Mouse (Mus musculus) cerebellum, adult 8-10 months (tissue): Measurements from ENCODE around the gene Klrb1b.
"Not testable (repeated sequence)": the region's sequence is repeated elsewhere in the genome, so short reads cannot be mapped to it uniquely, and the experiment has no call there.

Experiments used
- DNase-seq: peaks from one replicate; pipeline ENCODE4 v3.0.0; 2022

The Klrb1b gene

GRCm38 (mm10) chr6:128798772-128799143, 27.4 kb downstream of the Klrb1b start:
- DNase-seq: peak; percentile 80

DNA sequence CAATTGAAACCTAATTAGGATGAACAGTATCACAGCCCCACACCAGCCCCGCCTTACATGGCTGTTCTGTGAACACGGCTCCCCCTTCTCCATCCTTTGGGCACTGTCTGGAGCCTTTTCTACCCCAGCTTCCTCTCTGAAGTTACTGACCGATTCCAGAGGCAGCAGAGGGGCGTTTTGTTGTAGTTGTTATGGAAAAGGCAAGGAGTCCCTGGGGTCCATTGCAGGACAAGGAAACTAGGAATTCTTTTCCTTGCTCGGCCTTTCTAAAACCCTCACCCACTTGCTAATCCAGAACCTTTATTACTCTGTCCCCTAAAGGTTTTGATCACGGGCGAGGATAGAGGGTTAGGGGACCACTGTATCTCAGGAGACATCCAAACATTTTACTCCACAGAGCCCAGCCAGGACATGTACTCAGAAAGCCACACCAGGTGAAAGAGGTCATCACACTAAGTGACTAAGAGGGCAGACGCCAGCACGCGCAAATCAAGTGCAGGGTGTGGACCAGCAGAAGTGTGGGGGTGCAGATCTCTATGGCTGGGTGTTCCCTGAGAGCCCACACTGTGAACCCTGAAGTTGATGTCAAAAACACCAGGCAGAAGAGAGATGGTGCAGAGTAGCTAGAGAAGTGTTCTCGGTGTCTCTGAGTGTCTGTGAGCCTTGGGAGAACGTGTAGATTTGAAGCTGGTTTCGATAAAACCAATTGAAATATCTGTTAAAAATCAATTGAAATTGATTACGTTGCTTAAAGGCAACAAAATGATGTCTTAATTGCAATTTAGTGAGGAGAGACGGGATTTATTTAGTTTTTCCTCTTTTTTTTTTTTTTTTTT, 28.0 kb downstream of the Klrb1b start:
- no peak for DNase-seq

- DNase-seq: no peak
These were observed 28.8 kb downstream of the Klrb1b start for GRCm38 (mm10) chr6:128797185-128797905.

DNA sequence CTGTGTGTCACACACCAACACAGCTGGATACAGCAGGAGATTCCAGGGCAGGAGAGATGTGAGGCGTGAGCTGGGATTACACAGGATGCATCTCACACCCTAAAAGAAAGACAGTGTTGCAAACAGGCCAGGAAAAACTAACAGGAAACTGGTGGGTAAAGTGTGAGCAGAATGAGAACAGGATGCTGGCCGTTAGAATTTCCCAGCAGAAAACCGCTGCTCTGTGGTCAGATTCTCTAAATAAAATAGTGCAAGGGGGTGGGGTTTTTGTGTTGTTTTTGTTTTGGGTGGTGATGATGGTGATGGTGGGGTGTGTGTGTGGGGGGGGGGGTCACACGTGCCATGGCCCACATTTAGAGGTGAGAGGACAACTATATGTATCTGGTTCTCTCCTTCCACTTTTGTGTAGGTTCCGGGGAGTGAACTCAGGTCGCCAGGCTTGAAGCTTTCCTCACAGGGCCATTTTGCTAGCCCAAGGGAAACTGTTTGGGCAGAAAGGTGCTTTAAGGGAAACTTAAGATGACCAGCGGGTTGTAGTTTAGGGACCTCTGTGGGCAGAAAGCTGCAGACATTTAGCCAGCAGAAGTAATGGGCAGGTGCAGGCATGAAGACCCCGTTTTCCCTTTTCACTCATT, 29.7 kb downstream of the Klrb1b start:
- no peak for DNase-seq

GRCm38 (mm10) chr6:128793734-128794133, 32.4 kb downstream of the Klrb1b start:
- DNase-seq: no peak

- not testable (repeated sequence) for DNase-seq
These were observed 35.6 kb downstream of the Klrb1b start for GRCm38 (mm10) chr6:128790491-128790994.

DNA sequence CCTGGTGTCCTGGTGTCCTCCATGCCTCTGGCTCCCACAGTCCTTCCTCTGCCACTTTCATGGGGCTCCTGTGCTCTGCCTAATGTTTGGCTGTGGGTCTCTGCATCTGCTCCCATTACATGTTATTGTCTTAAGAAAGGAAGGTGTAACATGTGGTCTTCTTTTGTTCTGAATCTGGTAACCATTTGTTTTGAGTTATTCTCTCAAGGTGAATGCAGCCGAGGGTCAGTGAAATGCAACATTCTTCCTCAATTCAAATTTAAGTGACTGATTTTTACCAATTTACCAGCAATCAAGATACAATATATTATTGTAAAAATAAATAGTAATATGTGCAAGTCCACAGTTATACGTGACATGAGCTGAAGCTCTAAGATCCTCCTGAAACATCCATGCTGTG, 37.0 kb downstream of the Klrb1b start, which contains the start of gene Klrb1c:
Gene Klrb1c (minus strand): TSS at position 101 of the 400 bp plus-strand sequence.
- no peak for DNase-seq

- no peak for DNase-seq
These were observed 37.6 kb downstream of the Klrb1b start for GRCm38 (mm10) chr6:128788517-128788916.

- not testable (repeated sequence) for DNase-seq
These were observed 39.7 kb downstream of the Klrb1b start for GRCm38 (mm10) chr6:128786396-128786795.

- no peak for DNase-seq
These were observed 56.5 kb downstream of the Klrb1b start for GRCm38 (mm10) chr6:128769481-128770253.

- DNase-seq: no peak
These were observed 58.1 kb downstream of the Klrb1b start for GRCm38 (mm10) chr6:128768047-128768446.

DNA sequence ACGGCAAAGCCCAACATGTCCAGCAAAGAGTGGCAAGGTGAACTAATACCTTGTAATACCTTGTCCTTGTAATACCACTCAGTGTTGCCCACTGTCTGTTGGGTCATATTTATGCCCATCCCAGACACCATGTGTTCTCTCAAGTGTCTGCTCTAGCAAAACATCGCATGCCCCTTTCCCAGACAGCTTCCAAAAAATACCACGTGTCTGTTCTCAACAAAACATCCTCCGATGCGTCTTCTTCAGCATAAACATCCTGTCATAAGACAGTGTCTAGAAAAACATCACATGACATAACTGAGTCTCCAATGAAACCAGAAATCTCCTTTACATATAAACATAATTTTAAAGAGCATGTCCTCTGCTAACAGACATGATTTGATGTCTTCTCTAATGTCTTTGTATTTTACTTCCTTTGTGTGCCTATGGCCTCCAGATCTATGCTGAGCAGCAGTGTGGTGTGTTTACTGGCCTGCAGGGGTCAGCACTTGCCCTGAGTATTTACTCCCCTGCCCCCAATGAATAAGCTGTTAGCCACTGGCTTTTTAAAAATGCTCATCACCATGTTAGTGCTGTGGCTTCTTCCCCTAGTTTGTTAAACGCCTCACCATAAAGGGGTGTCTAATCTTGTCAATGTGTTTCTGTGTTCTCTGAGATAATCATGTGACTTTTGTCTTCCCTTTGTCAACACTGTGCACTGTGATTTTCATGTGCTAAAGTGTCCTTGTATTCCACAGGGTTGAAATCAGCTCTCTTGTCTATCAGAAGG, 59.5 kb downstream of the Klrb1b start:
- DNase-seq: peak; percentile 38

- no peak for DNase-seq
These were observed 60.9 kb downstream of the Klrb1b start for GRCm38 (mm10) chr6:128765211-128765610.

DNA sequence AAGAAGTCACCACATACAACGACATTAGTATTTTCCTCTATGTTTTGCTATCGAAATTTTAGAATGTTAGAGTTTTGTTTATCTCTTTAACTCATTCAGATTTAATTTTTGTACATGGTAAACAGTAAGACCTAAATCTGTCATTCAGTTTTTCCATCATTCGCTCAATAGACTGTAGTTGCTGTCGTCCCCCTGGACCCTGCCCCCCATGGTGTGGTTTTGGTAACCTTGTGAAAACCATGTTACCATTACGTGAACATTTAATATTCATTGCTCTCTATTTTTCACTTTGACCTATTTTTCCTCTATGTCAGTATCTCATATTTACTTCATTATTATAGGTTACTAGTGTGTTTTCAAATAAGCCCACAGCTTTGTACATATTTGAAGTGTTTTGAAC, 61.5 kb downstream of the Klrb1b start:
- DNase-seq: no peak

GRCm38 (mm10) chr6:128763736-128764523, 62.2 kb downstream of the Klrb1b start:
- DNase-seq: peak; percentile 98
